Mouse (Mus musculus) heart, adult 2 months (tissue): ENCODE data around the gene 4930572O03Rik.
"Not testable (repeated sequence)": the region's sequence is repeated elsewhere in the genome, so short reads cannot be mapped to it uniquely, and the experiment has no call there.

Source experiments
- CTCF ChIP-seq: fragments of 200-600 bp; IDR thresholded peaks from 2 replicates; pipeline ENCODE4 v1.8.1; 2022; ENCODE audit warnings: antibody characterized with exemption, mild to moderate bottlenecking, moderate library complexity
- POLR2A ChIP-seq: fragments of 200-500 bp; IDR thresholded peaks from 2 replicates; pipeline ENCODE4 v1.6.1; 2011; ENCODE audit warnings: mild to moderate bottlenecking, low read depth, low read length, control low read depth; ENCODE audit not compliant: insufficient read depth

- TF ChIP-seq CTCF, POLR2A: not testable (repeated sequence)
These were observed 34.0 kb upstream of the 4930572O03Rik start for GRCm38 (mm10) chr5:15690822-15691221.
